Mouse (Mus musculus): ENCODE measurements around the gene Col17a1. TPM values are rescaled to one million over a fixed set of nuclear protein-coding genes. Genes with fewer than 3 reads are reported as not detected.

The Col17a1 gene
- total and polyA plus RNA-seq, 3 experiments: 0.04 TPM; not detected in 2

GRCm38 (mm10) chr19:47674419-47674818, 17.5 kb downstream of the Col17a1 start (continued):
- TF ChIP-seq EP300 (IDR thresholded peaks at IDR 0.05; ENCODE audit: low read depth in 1 of 2, low read length in 2 of 2): no peak

- TF ChIP-seq MYC (IDR thresholded peaks at IDR 0.05; ENCODE audit: low read depth, low read length) (no peak), SIN3A (IDR thresholded peaks at IDR 0.05; ENCODE audit: low read length) (no peak), POLR2A (IDR thresholded peaks at IDR 0.05; ENCODE audit: control insufficient read depth in 1 of 2, insufficient read depth in 1 of 2, low read depth in 1 of 2, low read length in 2 of 2, poor library complexity in 1 of 2) (no peak), TBP (IDR thresholded peaks at IDR 0.05; ENCODE audit: low read depth, low read length) (no peak), KAT2A (conservative IDR thresholded peaks at IDR 0.05; ENCODE audit: low read depth, low read length) (no peak), MYB (IDR thresholded peaks at IDR 0.05; ENCODE audit: low read depth, low read length) (no peak)
- Histone ChIP-seq H3K27me3 (ENCODE audit: control insufficient read depth in 1 of 2, insufficient read depth in 2 of 2, low read length in 2 of 2) (no peaks in the 10 kb centered on the region), H3K4me3 (ENCODE audit: control insufficient read depth in 1 of 2, insufficient read depth in 1 of 2, low read depth in 2 of 2, low read length in 2 of 2) (no peak overlapping the region), H3K79me2 (ENCODE audit: control insufficient read depth, insufficient read depth, low read length, poor library complexity) (no peaks in the 10 kb centered on the region), H3K4me1 (ENCODE audit: control insufficient read depth in 1 of 2, insufficient read depth in 2 of 2, low read length in 2 of 2) (no peaks in the 10 kb centered on the region), H3K36me3 (ENCODE audit: control insufficient read depth in 1 of 2, insufficient read depth in 2 of 2, low read length in 2 of 2) (no peaks in the 10 kb centered on the region), H3K9ac (ENCODE audit: control insufficient read depth, low read depth, low read length, poor library complexity, severe bottlenecking) (no peak overlapping the region), H3K9me3 (replicated peaks; ENCODE audit: insufficient read depth, low read length) (no peaks in the 10 kb centered on the region), H3K27ac (ENCODE audit: control insufficient read depth, low read depth, low read length) (no peak overlapping the region)
- DNase-seq (ENCODE audit: low read depth, low spot score): no peak
These were observed 23.5 kb downstream of the Col17a1 start for GRCm38 (mm10) chr19:47668399-47668798.

- no peak overlapping the region for H3K27ac ChIP-seq (ENCODE audit: control insufficient read depth, low read depth, low read length)
- no peaks in the 10 kb centered on the region for H3K9me3 ChIP-seq (replicated peaks; ENCODE audit: insufficient read depth, low read length)
- H3K4me3 ChIP-seq (ENCODE audit: control insufficient read depth in 1 of 2, insufficient read depth in 1 of 2, low read depth in 2 of 2, low read length in 2 of 2): no peak overlapping the region
- H3K36me3 ChIP-seq (ENCODE audit: control insufficient read depth in 1 of 2, insufficient read depth in 2 of 2, low read length in 2 of 2): no peaks in the 10 kb centered on the region
- no peaks in the 10 kb centered on the region for H3K79me2 ChIP-seq (ENCODE audit: control insufficient read depth, insufficient read depth, low read length, poor library complexity)
- H3K27me3 ChIP-seq (ENCODE audit: control insufficient read depth in 1 of 2, insufficient read depth in 2 of 2, low read length in 2 of 2): no peaks in the 10 kb centered on the region
- no peaks in the 10 kb centered on the region for H3K4me1 ChIP-seq (ENCODE audit: control insufficient read depth in 1 of 2, insufficient read depth in 2 of 2, low read length in 2 of 2)
- TF ChIP-seq RAD21 (IDR thresholded peaks at IDR 0.05; ENCODE audit: low read depth, low read length): no peak
- TF ChIP-seq USF2 (IDR thresholded peaks at IDR 0.05; ENCODE audit: borderline replicate concordance in 1 of 2, insufficient read depth in 1 of 2, low read depth in 1 of 2, low read length in 2 of 2): no peak
- TF ChIP-seq MAX (IDR thresholded peaks at IDR 0.05; ENCODE audit: low read length): no peak
- TF ChIP-seq MEF2A (IDR thresholded peaks at IDR 0.05; ENCODE audit: extremely low read depth, insufficient replicate concordance, low read depth, low read length, poor library complexity, severe bottlenecking): no peak
- TF ChIP-seq RCOR1 (IDR thresholded peaks at IDR 0.05; ENCODE audit: low read depth, low read length): no peak
- no peak for DNase-seq (ENCODE audit: low read depth, low spot score)
- no peak overlapping the region for H3K9ac ChIP-seq (ENCODE audit: control insufficient read depth, low read depth, low read length, poor library complexity, severe bottlenecking)
These were observed 24.3 kb downstream of the Col17a1 start for GRCm38 (mm10) chr19:47667601-47668000.

- TF ChIP-seq E2F4 (IDR thresholded peaks at IDR 0.05; ENCODE audit: borderline replicate concordance, low read depth, low read length): no peak
- TF ChIP-seq MXI1 (IDR thresholded peaks at IDR 0.05; ENCODE audit: low read depth, low read length): no peak
- TF ChIP-seq USF2 (IDR thresholded peaks at IDR 0.05; ENCODE audit: borderline replicate concordance in 1 of 2, insufficient read depth in 1 of 2, low read depth in 1 of 2, low read length in 2 of 2): no peak
- no peak for TF ChIP-seq TCF12 (IDR thresholded peaks at IDR 0.05; ENCODE audit: low read depth, low read length)
- TF ChIP-seq GABPA (IDR thresholded peaks at IDR 0.05; ENCODE audit: low read depth, low read length): no peak
- no peak for TF ChIP-seq ZNF384 (IDR thresholded peaks at IDR 0.05; ENCODE audit: low read depth, low read length)
- TF ChIP-seq TBP (IDR thresholded peaks at IDR 0.05; ENCODE audit: low read depth, low read length): no peak
- TF ChIP-seq MEF2A (IDR thresholded peaks at IDR 0.05; ENCODE audit: extremely low read depth, insufficient replicate concordance, low read depth, low read length, poor library complexity, severe bottlenecking): no peak
- H3K4me3 ChIP-seq (ENCODE audit: control insufficient read depth in 1 of 2, insufficient read depth in 1 of 2, low read depth in 2 of 2, low read length in 2 of 2): no peak overlapping the region
- no peak overlapping the region for H3K9ac ChIP-seq (ENCODE audit: control insufficient read depth, low read depth, low read length, poor library complexity, severe bottlenecking)
- H3K27ac ChIP-seq (ENCODE audit: control insufficient read depth, low read depth, low read length): no peak overlapping the region
- no peak for DNase-seq (ENCODE audit: low read depth, low spot score)
- H3K36me3 ChIP-seq (ENCODE audit: control insufficient read depth in 1 of 2, insufficient read depth in 2 of 2, low read length in 2 of 2): no peaks in the 10 kb centered on the region
- H3K79me2 ChIP-seq (ENCODE audit: control insufficient read depth, insufficient read depth, low read length, poor library complexity): no peaks in the 10 kb centered on the region
- no peaks in the 10 kb centered on the region for H3K9me3 ChIP-seq (replicated peaks; ENCODE audit: insufficient read depth, low read length)
- no peaks in the 10 kb centered on the region for H3K4me1 ChIP-seq (ENCODE audit: control insufficient read depth in 1 of 2, insufficient read depth in 2 of 2, low read length in 2 of 2)
- no peaks in the 10 kb centered on the region for H3K27me3 ChIP-seq (ENCODE audit: control insufficient read depth in 1 of 2, insufficient read depth in 2 of 2, low read length in 2 of 2)
These were observed 32.0 kb downstream of the Col17a1 start for GRCm38 (mm10) chr19:47659765-47660408.

Measured in MEL (cell line).